Mouse (Mus musculus) erythroblast, adult 5-6 weeks (primary cell): ENCODE data around the gene Lats2. TPM values are rescaled to one million over a fixed set of nuclear protein-coding genes. Genes with fewer than 3 reads are reported as not detected.

Experiments
- ATAC-seq: replicated peaks from 2 replicates; pipeline ENCODE4 v1.8.0; 2016; ENCODE audit warnings: moderate number of reproducible peaks, mild to moderate bottlenecking, moderate TSS enrichment, inconsistent platforms; ENCODE audit not compliant: poor library complexity, low FRiP score, severe bottlenecking
- total RNA-seq, 2 experiments: library from RNA; stranded (forward) in 1 of 2; stranded (reverse) in 1 of 2; fragments of 150-400 nt in 1 of 2; fragments of 200-764, 138-1000 nt in 1 of 2; gene quantifications; 2 replicates each; pipeline versions ENCODE4 v1.2.3 to v1.2.4; 2015 to 2017; ENCODE audit warnings: low replicate concordance in 2 of 2

Gene Lats2
- total RNA-seq, 2 experiments from 2014 or later, result 7.9 to 9.9 TPM

DNA sequence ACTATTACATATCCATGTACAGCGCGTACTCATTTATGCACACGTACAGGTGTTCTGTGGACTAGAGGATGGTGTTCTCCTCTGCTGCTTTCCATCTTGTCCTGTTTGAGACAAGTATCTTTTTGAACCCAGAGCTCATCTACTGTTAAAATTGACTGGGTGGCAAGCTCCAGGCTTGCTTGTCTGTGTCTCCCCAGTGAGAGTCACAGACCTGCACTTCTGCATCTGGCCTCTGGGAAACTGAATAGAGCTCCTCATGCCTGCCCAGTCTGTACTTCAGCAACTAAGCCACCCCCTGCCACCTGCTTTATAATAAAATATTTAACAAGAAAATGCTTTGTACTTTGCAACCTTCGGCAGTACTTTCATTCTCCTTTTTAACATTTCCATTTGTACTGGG lies 99.9 kb downstream of the Lats2 start:
- ATAC-seq, result 0 out of 2 replicates have a peak, but pooled peaks have one; percentile 45

DNA sequence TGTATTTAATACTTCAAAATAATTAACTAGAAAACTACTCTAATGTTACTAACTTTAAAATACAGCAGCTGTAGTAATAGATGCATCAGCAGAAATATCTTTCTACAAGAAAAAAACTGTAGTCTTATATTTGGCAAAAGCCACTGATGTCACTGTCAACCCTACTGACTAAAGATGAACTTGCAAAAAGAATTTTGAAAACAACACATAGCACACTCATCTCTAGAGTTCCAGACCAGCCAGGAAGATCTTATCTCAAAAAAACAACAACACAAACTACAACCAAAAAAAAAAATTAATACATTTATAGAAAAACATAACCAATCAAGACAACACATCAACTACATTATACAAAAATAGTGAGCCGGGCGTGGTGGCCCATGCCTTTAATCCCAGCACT lies 100.7 kb downstream of the Lats2 start:
- 0 out of 2 replicates have a peak, but pooled peaks have one; percentile 50 for ATAC-seq

DNA sequence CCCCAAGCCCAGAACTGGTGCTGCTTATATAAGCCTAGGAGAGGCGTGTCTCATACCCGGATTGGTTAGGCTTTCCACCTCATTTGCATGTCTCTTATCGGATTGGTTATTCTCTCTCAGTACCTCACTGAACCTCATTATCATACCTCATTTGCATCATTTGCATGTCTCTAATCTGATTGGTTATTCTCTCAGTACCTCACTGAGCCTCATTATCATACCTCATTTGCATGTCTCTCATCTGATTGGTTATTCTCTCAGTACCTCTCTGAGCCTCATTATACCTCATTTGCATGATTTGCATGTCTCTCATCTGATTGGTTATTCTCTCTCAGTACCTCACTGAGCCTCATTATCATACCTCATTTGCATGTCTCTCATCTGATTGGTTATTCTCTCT lies 101.7 kb downstream of the Lats2 start:
- ATAC-seq, result peak; percentile 71

DNA sequence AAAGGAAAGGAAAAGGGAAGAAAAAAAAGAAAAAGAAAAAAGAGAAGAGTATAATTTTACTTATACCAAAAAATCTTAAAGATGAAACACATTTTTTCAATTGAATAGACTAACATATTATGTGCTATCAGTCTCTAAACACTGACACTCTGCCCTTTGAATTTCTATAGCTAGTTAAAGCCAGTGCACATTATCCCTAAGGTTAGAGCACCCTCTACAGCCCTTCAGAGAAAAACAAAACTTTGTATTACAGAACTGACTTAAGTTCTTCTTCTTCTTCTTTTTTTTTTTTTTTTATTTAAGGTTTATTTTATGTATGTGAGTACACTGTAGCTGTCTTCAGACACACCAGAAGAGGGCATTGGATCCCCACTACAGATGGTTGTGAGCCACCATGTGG lies 108.7 kb downstream of the Lats2 start:
- no peak for ATAC-seq

DNA sequence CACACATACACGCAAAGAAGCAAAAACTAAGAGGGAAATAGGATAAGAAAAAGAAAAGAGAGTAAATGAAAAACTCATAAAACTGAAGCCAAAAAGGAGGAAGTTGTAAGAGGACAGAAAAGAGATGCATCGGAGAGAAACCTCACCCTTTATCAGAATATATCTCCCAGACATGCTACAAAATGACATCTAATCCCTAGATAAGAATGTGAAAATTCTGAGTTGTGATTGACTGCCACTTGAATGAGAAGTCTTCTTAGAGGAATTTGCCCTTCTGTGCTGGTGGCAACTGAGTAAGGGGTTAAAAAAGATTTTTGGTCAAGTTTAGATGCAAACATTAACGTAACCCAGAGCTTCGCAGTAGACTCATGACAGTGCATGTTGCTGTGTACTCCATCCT lies 112.0 kb downstream of the Lats2 start:
- ATAC-seq, result no peak

Other genes starting within 250 kb of the Lats2 start
- gene Il17d, start 233.6 kb downstream of the Lats2 start, total RNA-seq (2015; ENCODE audit: low replicate concordance), result not detected in 2 replicates
- gene Il17d, start 233.6 kb downstream of the Lats2 start, total RNA-seq (2017; ENCODE audit: low replicate concordance), result not detected in 2 replicates
- 4.6 and 8.5 TPM in 2 replicates for gene Eef1akmt1, start 186.8 kb downstream of the Lats2 start, total RNA-seq (2015; ENCODE audit: low replicate concordance)
- 3.2 and 7.7 TPM in 2 replicates for gene Eef1akmt1, start 186.8 kb downstream of the Lats2 start, total RNA-seq (2017; ENCODE audit: low replicate concordance)
- gene Xpo4, start 93.0 kb downstream of the Lats2 start, total RNA-seq (2015; ENCODE audit: low replicate concordance), result 13.1 and 15.7 TPM in 2 replicates
- 26.1 and 51.7 TPM in 2 replicates for gene Xpo4, start 93.0 kb downstream of the Lats2 start, total RNA-seq (2017; ENCODE audit: low replicate concordance)
- gene Gm49361, start 12.3 kb downstream of the Lats2 start, total RNA-seq (2015; ENCODE audit: low replicate concordance), result not detected in 2 replicates
- not detected in 2 replicates for gene Gm49361, start 12.3 kb downstream of the Lats2 start, total RNA-seq (2017; ENCODE audit: low replicate concordance)
- gene Sap18, start 39.8 kb upstream of the Lats2 start, total RNA-seq (2015; ENCODE audit: low replicate concordance), result 35.7 and 47.8 TPM in 2 replicates
- gene Sap18, start 39.8 kb upstream of the Lats2 start, total RNA-seq (2017; ENCODE audit: low replicate concordance), result 4.3 and 16.0 TPM in 2 replicates
- gene Ska3, start 67.8 kb upstream of the Lats2 start, total RNA-seq (2015; ENCODE audit: low replicate concordance), result 10.4 and 16.7 TPM in 2 replicates
- 8.9 and 16.1 TPM in 2 replicates for gene Ska3, start 67.8 kb upstream of the Lats2 start, total RNA-seq (2017; ENCODE audit: low replicate concordance)
- gene Mrpl57, start 67.8 kb upstream of the Lats2 start, total RNA-seq (2015; ENCODE audit: low replicate concordance), result 4.0 and 15.5 TPM in 2 replicates
- 5.3 and 10.4 TPM in 2 replicates for gene Mrpl57, start 67.8 kb upstream of the Lats2 start, total RNA-seq (2017; ENCODE audit: low replicate concordance)
- 11.3 and 12.5 TPM in 2 replicates for gene Zdhhc20, start 131.9 kb upstream of the Lats2 start, total RNA-seq (2015; ENCODE audit: low replicate concordance)
- 8.6 and 10.7 TPM in 2 replicates for gene Zdhhc20, start 131.9 kb upstream of the Lats2 start, total RNA-seq (2017; ENCODE audit: low replicate concordance)
- gene Micu2, start 240.9 kb upstream of the Lats2 start, total RNA-seq (2015; ENCODE audit: low replicate concordance), result 13.8 and 15.7 TPM in 2 replicates
- 38.3 and 41.3 TPM in 2 replicates for gene Micu2, start 240.9 kb upstream of the Lats2 start, total RNA-seq (2017; ENCODE audit: low replicate concordance)